Mouse (Mus musculus) heart, embryonic 13.5 days (tissue): ENCODE data around the gene Tsx. TPM values are rescaled to one million over a fixed set of nuclear protein-coding genes. Genes with fewer than 3 reads are reported as not detected.

ENCODE experiments used
- ATAC-seq: fragments of 200-750 bp; cut with Nextera tagmentation; 2 replicates; pipeline ENCODE4 v1.8.0; 2017; ENCODE audit warnings: moderate TSS enrichment; ENCODE audit not compliant: insufficient number of reproducible peaks, low FRiP score, low TSS enrichment; ENCODE audit errors: extremely low read depth
- H3K27ac ChIP-seq: fragments of 300-500 bp; sonication (generic); replicated peaks from 2 replicates; pipeline ENCODE4 v1.5.1; 2015; ENCODE audit warnings: moderate library complexity, mild to moderate bottlenecking, inconsistent platforms
- H3K27me3 ChIP-seq: fragments of 300-500 bp; sonication (generic); replicated peaks from 2 replicates; pipeline ENCODE4 v1.6.1; 2015; ENCODE audit warnings: mild to moderate bottlenecking, inconsistent platforms
- H3K36me3 ChIP-seq: fragments of 300-500 bp; sonication (generic); 2 replicates; pipeline ENCODE4 v1.6.1; 2015; ENCODE audit warnings: mild to moderate bottlenecking, inconsistent platforms
- H3K4me1 ChIP-seq: fragments of 300-500 bp; sonication (generic); 2 replicates; pipeline ENCODE4 v1.6.1; 2015; ENCODE audit warnings: inconsistent platforms
- H3K4me2 ChIP-seq: fragments of 300-500 bp; sonication (generic); 2 replicates; pipeline ENCODE4 v1.6.1; 2015; ENCODE audit warnings: inconsistent platforms, mild to moderate bottlenecking, moderate library complexity
- H3K4me3 ChIP-seq: fragments of 300-500 bp; sonication (generic); 2 replicates; pipeline ENCODE4 v1.5.1; 2015; ENCODE audit warnings: moderate library complexity, mild to moderate bottlenecking, inconsistent platforms
- H3K9ac ChIP-seq: fragments of 300-500 bp; sonication (generic); 2 replicates; pipeline ENCODE4 v1.6.1; 2015; ENCODE audit warnings: inconsistent platforms, mild to moderate bottlenecking, moderate library complexity
- H3K9me3 ChIP-seq: fragments of 300-500 bp; sonication (generic); 2 replicates; pipeline ENCODE4 v1.6.1; 2016; ENCODE audit warnings: inconsistent platforms
- WGBS: fragments of 180-500 bp; shearing (Covaris S2); methylation state at CpG from one replicate; pipeline ENCODE4 v1.1.7; 2015; ENCODE audit warnings: mixed read lengths; 5-methylcytosine and 5-hydroxymethylcytosine counted together
- polyA plus RNA-seq: library from polyadenylated mRNA; unstranded; fragments of >200 nt; fragmentation: Nextera tagmentation; extraction: Ambion mirVana; gene quantifications from 2 replicates; pipeline ENCODE4 v1.2.1, GENCODE M21; 2015

The Tsx gene
- not detected in 2 replicates for polyA plus RNA-seq

DNA sequence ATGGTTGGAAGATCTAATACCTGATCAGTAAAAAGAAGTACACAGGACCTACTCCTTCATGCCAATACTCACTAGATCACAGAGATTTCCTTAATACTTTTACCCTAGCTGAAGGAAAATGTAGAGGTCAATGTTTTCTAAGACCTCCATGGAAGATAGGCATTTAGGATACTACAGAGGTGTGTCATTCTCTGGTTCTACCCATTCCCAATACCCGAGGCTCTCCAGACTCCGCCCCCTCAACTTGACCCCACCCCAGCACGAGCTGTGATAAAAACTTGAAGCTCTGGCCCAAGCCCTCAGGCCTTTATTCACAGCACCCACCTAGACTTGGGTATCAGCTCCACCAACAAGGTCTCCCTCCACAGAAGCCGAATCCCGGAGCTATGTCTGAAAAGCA, at the start of gene Tsx:
Tsx (plus strand) TSS at position 301 of the 400 bp plus-strand sequence.
- WGBS, result 65% methylated on average over 5 of the region's 5 CpGs
- Histone ChIP-seq H3K4me1 (no peaks in the 10 kb centered on the region), H3K4me2 (no peak within 1 kb of the TSS), H3K9ac (no peak within 1 kb of the TSS), H3K36me3 (no peaks in the 10 kb centered on the region), H3K27ac (no peak within 1 kb of the TSS), H3K4me3 (no peak within 1 kb of the TSS), H3K27me3 (peaks cover 75% of the 10 kb centered on the region), H3K9me3 (no peaks in the 10 kb centered on the region)
- ATAC-seq, result no peak

DNA sequence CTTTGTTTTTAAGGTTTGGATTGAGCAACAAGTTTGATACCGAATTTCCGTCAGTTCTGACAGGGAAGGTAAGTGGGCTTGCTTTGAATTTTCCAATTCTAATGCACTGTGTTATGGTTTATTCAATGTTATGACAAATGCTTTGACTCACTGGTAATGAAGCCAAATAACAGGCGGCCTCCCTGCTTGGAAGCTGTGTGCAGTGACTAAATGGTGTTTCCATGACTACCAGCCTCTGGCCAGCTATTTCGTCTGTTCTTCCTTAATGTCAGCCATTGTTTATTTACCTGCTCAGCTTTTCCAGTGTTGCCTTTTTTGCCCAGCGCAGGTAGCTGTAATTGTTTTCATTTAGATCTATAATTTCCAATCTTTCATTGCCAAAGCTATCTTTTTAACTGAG, 48.1 kb upstream of the Tsx start:
- H3K4me3 ChIP-seq, result no peak overlapping the region
- H3K36me3 ChIP-seq, result no peaks in the 10 kb centered on the region
- H3K4me1 ChIP-seq, result no peaks in the 10 kb centered on the region
- H3K27ac ChIP-seq, result no peak overlapping the region
- 67% methylated on average over 5 of the region's 5 CpGs for WGBS
- no peak overlapping the region for H3K9ac ChIP-seq
- H3K4me2 ChIP-seq, result no peak overlapping the region
- H3K9me3 ChIP-seq, result no peaks in the 10 kb centered on the region
- ATAC-seq, result no peak
- peaks cover 47% of the 10 kb centered on the region for H3K27me3 ChIP-seq

DNA sequence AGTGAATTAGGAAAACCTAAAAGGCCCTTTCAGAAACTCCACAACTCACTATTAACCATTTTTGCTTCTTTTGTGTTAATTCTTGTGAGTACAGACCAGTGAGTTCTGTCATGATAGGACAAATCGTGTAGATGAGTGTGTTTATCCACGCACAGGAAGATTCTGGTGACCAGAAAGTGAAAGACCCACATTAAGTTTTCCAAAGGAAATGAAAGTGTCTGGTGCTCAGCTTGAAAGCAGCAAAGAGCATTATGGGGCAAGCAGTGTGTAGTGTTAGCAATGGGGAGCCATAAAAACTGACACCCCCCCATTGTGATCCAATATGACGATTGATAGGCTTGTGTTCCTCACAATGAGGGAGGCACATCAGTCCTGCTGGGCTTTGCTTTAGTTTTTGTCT, 45.6 kb upstream of the Tsx start:
- Histone ChIP-seq H3K36me3 (no peaks in the 10 kb centered on the region), H3K27me3 (peaks cover 55% of the 10 kb centered on the region), H3K4me2 (no peak overlapping the region), H3K4me3 (no peak overlapping the region), H3K9ac (no peak overlapping the region), H3K9me3 (no peaks in the 10 kb centered on the region), H3K27ac (no peak overlapping the region), H3K4me1 (no peaks in the 10 kb centered on the region)
- 64% methylated on average over 3 of the region's 3 CpGs for WGBS
- ATAC-seq, result no peak

DNA sequence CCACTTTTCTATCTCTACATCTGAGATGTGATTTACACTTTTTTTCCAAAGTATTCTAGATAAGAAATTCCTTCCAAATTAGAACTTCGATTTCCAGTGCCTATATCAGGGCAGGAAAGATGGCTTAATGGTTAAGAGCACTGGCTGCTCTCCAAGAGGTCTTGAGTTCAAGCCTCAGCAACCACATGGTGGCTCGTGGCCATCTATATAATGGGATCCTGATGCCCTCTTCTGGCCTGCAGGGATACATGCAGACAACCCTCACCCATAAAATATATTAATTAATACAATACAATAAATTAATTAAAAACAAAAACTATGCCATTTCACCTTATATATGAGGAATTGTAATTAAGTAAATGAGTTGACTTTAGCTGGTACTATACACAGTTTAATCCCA, 43.0 kb upstream of the Tsx start:
- Histone ChIP-seq H3K4me1 (no peaks in the 10 kb centered on the region), H3K9ac (no peak overlapping the region), H3K4me2 (no peak overlapping the region), H3K36me3 (no peaks in the 10 kb centered on the region), H3K9me3 (no peaks in the 10 kb centered on the region), H3K27ac (no peak overlapping the region), H3K27me3 (peaks cover 67% of the 10 kb centered on the region), H3K4me3 (no peak overlapping the region)
- no peak for ATAC-seq
- 54% methylated on average over 2 of the region's 2 CpGs for WGBS

DNA sequence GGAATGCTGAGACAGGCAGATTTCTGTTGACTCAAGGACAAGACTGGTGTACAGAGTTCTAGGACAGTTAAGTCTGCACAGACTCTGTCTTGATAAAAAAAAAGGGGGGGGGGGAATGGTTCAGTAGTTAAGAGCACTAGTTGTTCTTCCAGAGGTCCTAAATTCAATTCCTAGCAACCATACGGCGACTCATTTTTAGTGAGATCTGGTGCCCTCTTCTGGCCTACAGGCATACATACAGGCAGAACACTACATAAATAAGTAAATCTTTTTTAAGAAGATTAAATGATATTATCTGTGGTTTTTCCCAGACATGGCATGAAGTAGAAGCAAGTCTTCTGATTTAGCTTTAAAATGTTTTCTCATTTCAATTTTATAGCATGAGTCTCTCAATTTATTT, 42.6 kb upstream of the Tsx start:
- Histone ChIP-seq H3K36me3 (no peaks in the 10 kb centered on the region), H3K4me1 (no peaks in the 10 kb centered on the region), H3K4me2 (no peak overlapping the region), H3K27me3 (peaks cover 70% of the 10 kb centered on the region), H3K9ac (no peak overlapping the region), H3K9me3 (no peaks in the 10 kb centered on the region), H3K27ac (no peak overlapping the region), H3K4me3 (no peak overlapping the region)
- no peak for ATAC-seq
- 19% methylated on average over 2 of the region's 2 CpGs for WGBS

DNA sequence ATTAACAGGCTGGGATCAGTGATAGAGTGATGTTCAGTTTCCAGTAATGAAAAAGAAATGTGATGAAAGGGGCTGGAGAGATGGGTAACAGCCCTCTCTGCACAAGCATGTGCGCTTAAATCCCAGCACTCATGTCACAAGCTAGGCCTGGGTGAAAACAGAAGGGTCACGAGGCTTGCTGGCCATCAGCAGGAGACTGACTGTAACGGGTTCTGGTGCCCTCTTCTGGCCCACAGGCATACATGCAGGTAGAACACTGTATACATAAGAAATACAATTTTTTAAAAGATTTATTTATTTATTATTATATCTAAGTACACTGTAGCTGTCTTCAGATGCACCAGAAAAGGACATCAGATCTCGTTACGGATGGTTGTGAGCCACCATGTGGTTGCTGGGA, 40.0 kb upstream of the Tsx start:
- Histone ChIP-seq H3K27me3 (peaks cover 69% of the 10 kb centered on the region), H3K4me3 (no peak overlapping the region), H3K4me2 (no peak overlapping the region), H3K27ac (no peak overlapping the region), H3K9me3 (no peaks in the 10 kb centered on the region), H3K36me3 (no peaks in the 10 kb centered on the region), H3K4me1 (no peaks in the 10 kb centered on the region), H3K9ac (no peak overlapping the region)
- ATAC-seq, result no peak
- 57% methylated on average over 5 of the region's 5 CpGs for WGBS

DNA sequence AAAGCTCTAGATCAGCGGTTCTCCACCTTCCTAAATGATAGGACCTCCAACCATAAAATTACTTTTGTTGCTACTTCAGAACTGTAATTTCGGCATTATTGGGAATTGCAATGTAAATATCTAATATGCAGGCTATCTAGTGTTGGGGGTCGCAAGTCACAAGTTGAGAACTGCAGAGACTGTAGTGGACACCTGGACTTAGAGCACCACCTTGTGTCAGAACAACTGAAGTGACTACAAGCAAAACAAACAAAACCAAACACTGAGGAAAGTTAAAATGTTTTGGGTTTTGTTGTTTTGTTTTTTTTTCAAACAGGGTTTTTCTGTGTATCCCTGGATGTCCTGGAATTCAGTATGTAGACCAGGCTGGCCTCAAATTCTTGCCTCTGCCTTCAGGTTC, 29.7 kb upstream of the Tsx start:
- H3K4me3 ChIP-seq, result no peak overlapping the region
- WGBS, result 73% methylated on average over 3 of the region's 3 CpGs
- H3K27me3 ChIP-seq, result peaks cover 68% of the 10 kb centered on the region

DNA sequence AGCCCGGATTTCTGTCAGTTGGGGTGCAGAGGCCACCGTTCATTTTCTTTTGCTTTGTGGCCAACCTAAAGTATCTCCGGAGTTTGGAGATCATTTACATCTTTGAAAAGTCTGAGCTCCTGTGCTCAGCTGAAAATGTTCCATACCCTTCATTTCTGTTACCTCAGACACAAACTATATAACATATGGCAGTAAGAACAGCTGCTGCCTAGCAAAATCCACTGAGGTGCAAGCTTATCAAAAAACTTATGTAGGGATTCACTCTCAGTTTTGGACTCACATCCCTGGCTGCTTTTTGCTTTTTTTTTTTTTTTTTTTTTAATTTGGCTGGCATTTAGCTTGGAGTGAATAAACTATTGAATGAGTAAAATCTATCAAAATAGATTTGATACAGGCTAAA, 26.1 kb upstream of the Tsx start:
- no peak overlapping the region for H3K4me2 ChIP-seq
- no peak for ATAC-seq
- H3K27ac ChIP-seq, result no peak overlapping the region
- no peak overlapping the region for H3K9ac ChIP-seq
- H3K9me3 ChIP-seq, result no peaks in the 10 kb centered on the region
- H3K27me3 ChIP-seq, result peaks cover 57% of the 10 kb centered on the region
- H3K4me3 ChIP-seq, result no peak overlapping the region
- no peaks in the 10 kb centered on the region for H3K36me3 ChIP-seq
- H3K4me1 ChIP-seq, result no peaks in the 10 kb centered on the region
- 80% methylated on average over 3 of the region's 3 CpGs for WGBS

More for the DNA sequence above, 29.7 kb upstream of the Tsx start:
- Histone ChIP-seq H3K9me3 (no peaks in the 10 kb centered on the region), H3K36me3 (no peaks in the 10 kb centered on the region), H3K4me1 (no peaks in the 10 kb centered on the region), H3K27ac (no peak overlapping the region), H3K4me2 (no peak overlapping the region), H3K9ac (no peak overlapping the region)
- ATAC-seq, result no peak

DNA sequence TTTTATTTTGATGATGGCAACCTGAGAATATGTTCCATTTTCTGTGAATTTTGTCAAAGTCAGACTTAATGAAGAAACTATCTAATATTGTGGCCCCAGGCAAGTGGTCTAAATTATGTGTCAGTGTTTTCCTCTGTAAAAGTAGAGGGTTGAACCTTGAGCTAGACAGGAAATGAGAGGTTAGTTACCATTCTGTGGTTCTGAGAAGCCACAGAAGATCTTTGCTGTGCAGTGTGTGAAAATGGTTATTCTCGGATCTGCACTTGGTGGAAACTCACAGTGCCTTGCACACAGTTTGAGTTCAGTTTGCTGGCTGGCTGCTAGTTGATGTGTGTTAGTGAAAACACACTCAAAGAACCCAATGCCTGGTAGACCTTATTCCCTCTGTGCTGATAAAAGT, 20.4 kb upstream of the Tsx start:
- Histone ChIP-seq H3K4me2 (no peak overlapping the region), H3K27me3 (peaks cover 64% of the 10 kb centered on the region), H3K27ac (no peak overlapping the region), H3K4me1 (no peaks in the 10 kb centered on the region), H3K4me3 (no peak overlapping the region), H3K36me3 (no peaks in the 10 kb centered on the region), H3K9ac (no peak overlapping the region), H3K9me3 (no peaks in the 10 kb centered on the region)
- WGBS, result 55% methylated on average over 1 of the region's 1 CpGs
- no peak for ATAC-seq

DNA sequence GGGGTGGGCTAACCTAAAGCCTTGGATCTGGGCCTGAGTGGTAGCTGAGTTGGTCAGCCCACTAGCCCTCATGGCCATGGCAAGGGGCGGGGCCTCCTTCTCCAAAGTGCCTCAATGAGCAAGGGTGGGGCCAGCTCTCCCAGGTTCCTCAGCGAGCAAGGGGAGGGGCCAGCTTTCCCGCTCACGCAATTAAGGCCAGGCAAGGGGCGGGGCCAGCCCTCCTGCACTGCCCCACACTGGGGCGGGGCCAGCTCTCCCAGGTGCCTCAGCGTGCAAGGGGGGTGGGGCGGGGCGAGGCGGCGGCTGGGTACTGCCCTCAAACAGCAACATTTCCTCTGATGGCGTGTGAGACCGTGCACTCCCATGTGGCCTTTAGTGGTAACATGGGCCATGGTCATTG, 9.2 kb upstream of the Tsx start:
- 43% methylated on average over 11 of the region's 13 CpGs for WGBS

DNA sequence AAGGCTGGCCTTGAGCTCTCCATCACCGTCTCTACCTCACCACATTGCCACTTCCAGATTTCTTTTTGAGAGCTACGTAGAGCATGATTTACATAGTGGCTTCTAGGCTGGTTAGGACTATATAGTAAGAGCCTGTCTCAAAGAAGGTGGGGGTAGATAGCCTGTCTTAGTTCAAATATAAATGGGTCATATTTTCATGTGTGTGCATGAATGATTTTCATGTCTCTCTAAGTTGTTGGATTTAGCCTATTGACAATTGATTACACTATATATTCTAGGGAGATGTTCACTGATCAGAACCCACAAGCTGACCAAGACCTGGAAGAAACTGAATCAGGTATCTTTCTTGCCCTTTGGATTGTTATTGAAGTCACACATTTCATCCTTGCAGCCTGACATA, 7.4 kb downstream of the Tsx start, which contains the start of gene Gm26992:
Gm26992 (plus strand) TSS at position 301 of the 400 bp plus-strand sequence.
- no peak within 1 kb of the TSS for H3K27ac ChIP-seq
- no peaks in the 10 kb centered on the region for H3K36me3 ChIP-seq
- no peak for ATAC-seq
- no peak within 1 kb of the TSS for H3K4me3 ChIP-seq
- H3K9me3 ChIP-seq, result no peaks in the 10 kb centered on the region
- WGBS, result 87% methylated on average over 2 of the region's 2 CpGs
- peaks cover 71% of the 10 kb centered on the region for H3K27me3 ChIP-seq
- H3K4me1 ChIP-seq, result no peaks in the 10 kb centered on the region
- H3K9ac ChIP-seq, result no peak within 1 kb of the TSS
- no peak within 1 kb of the TSS for H3K4me2 ChIP-seq

More for the DNA sequence above, 9.2 kb upstream of the Tsx start:
- Histone ChIP-seq H3K36me3 (no peaks in the 10 kb centered on the region), H3K27ac (no peak overlapping the region), H3K4me1 (no peaks in the 10 kb centered on the region), H3K9me3 (no peaks in the 10 kb centered on the region), H3K27me3 (peaks cover 58% of the 10 kb centered on the region), H3K9ac (no peak overlapping the region), H3K4me2 (no peak overlapping the region), H3K4me3 (no peak overlapping the region)
- no peak for ATAC-seq

DNA sequence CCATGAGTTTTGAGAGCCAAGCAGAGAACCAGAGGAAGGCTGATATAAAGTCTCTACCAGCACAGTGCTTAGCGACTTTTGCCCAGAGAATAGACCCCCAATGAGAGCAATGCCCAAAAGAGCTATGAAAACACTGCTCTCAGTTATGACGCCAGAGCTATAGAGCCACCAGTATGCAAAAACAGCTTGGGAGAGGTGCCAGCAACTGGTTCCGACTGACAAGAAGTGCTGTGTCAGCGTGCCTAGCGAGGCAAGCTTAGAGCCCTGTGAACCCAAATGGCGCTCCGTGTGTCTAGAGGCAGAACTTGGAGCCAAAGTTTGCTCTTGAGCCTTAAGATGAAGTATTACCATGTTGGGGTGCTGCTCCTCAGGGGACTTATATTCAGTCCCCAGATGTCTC, 13.4 kb downstream of the Tsx start:
- Histone ChIP-seq H3K27ac (no peak overlapping the region), H3K4me2 (no peak overlapping the region), H3K36me3 (no peaks in the 10 kb centered on the region), H3K9me3 (no peaks in the 10 kb centered on the region), H3K4me3 (no peak overlapping the region), H3K4me1 (no peaks in the 10 kb centered on the region), H3K27me3 (peaks cover 67% of the 10 kb centered on the region), H3K9ac (no peak overlapping the region)
- 70% methylated on average over 7 of the region's 7 CpGs for WGBS
- ATAC-seq, result no peak
